Mouse (Mus musculus) gastrocnemius, postnatal 4 days (tissue): Measurements from ENCODE around the gene Hist1h4j. TPM values are rescaled to one million over a fixed set of nuclear protein-coding genes. Genes with fewer than 3 reads are reported as not detected.
A peak's percentile ranks its signal among the peaks of the same experiment; 100 is the strongest.
"Not testable (repeated sequence)": the region's sequence is repeated elsewhere in the genome, so short reads cannot be mapped to it uniquely, and the experiment has no call there.

Source experiments
- DNase-seq, 2 experiments: peaks; one replicate each; pipeline ENCODE4 v3.0.0; 2021 to 2022; ENCODE audit warnings: low spot score in 2 of 2, mixed read lengths in 2 of 2
- long read RNA-seq, 2 experiments: library from polyadenylated mRNA; stranded (forward); transcript quantifications; one replicate each; pipeline ENCODE4 v2.0.0; 2021
- total RNA-seq, 2 experiments: library from RNA; stranded (reverse); gene quantifications; 2 replicates each; pipeline ENCODE4 v1.2.3; 2021

Hist1h4j gene
- 10 to 100 TPM; 70.8 to 87.9 TPM for total RNA-seq
- long read RNA-seq, experiment 1, partial matches to known transcripts = 0 of 1 reads
- long read RNA-seq, experiment 1, other reads (novel, unspliced or antisense) = 0 of 1 reads
- long read RNA-seq, experiment 2 = 0 reads

- peak; percentile 31 to 71 for DNase-seq
Observed at GRCm38 (mm10) chr13:21734906-21735767, at the start of gene Hist1h4j. Gene Hist1h4j (plus strand): TSS chr13:21735064.

- DNase-seq = no peak
Observed at GRCm38 (mm10) chr13:21697811-21698210, 37.1 kb upstream of the Hist1h4j start, which contains the start of gene Olfr1359. Gene Olfr1359 (plus strand): TSS chr13:21698111.

GRCm38 (mm10) chr13:21706669-21707068 is 28.2 kb upstream of the Hist1h4j start:
- no peak for DNase-seq

- DNase-seq = peak; percentile 62 to 86
Observed at GRCm38 (mm10) chr13:21710031-21710711, 24.7 kb upstream of the Hist1h4j start.

GRCm38 (mm10) chr13:21710821-21711525 is 23.9 kb upstream of the Hist1h4j start:
- DNase-seq = peak; percentile 46 to 54

GRCm38 (mm10) chr13:21711698-21712097 is 23.2 kb upstream of the Hist1h4j start:
- no peak for DNase-seq

GRCm38 (mm10) chr13:21714725-21715124 is 20.1 kb upstream of the Hist1h4j start:
- DNase-seq = peak in 1 of 2 experiments; percentile 45

GRCm38 (mm10) chr13:21715131-21715863 is 19.6 kb upstream of the Hist1h4j start:
- DNase-seq = no peak

- peak; percentile 27 to 70 for DNase-seq
Observed at GRCm38 (mm10) chr13:21715864-21716539, 18.9 kb upstream of the Hist1h4j start, which contains the start of the genes Hist1h2bl and Hist1h2ai. Gene Hist1h2bl (minus strand): TSS chr13:21716143. Gene Hist1h2ai (plus strand): TSS chr13:21716422.

GRCm38 (mm10) chr13:21716540-21717391 is 18.1 kb upstream of the Hist1h4j start:
- DNase-seq = not testable (repeated sequence)

GRCm38 (mm10) chr13:21717397-21718357 is 17.2 kb upstream of the Hist1h4j start, which contains the start of gene Hist1h3h:
Gene Hist1h3h (plus strand): TSS chr13:21717659.
- peak; percentile 41 to 80 for DNase-seq

GRCm38 (mm10) chr13:21718381-21719080 is 16.3 kb upstream of the Hist1h4j start:
- DNase-seq = no peak

GRCm38 (mm10) chr13:21721107-21721756 is 13.6 kb upstream of the Hist1h4j start:
- not testable (repeated sequence) for DNase-seq

GRCm38 (mm10) chr13:21721757-21722372 is 13.0 kb upstream of the Hist1h4j start, which contains the start of gene Hist1h2bm:
Gene Hist1h2bm (plus strand): TSS chr13:21722044.
- peak in 1 of 2 experiments; percentile 40 for DNase-seq

GRCm38 (mm10) chr13:21722373-21722925 is 12.4 kb upstream of the Hist1h4j start:
- no peak for DNase-seq
